Mouse (Mus musculus): Measurements from ENCODE around the gene Slco1c1. TPM values are rescaled to one million over a fixed set of nuclear protein-coding genes. Genes with fewer than 3 reads are reported as not detected.

Gene Slco1c1
- polyA plus RNA-seq, 2 experiments = 0.02 TPM; not detected in 1

GRCm38 (mm10) chr6:141558118-141558517 is 34.0 kb downstream of the Slco1c1 start:
- DNase-seq (ENCODE audit: low read depth in 3 of 3, low spot score in 3 of 3) = no peak
- Histone ChIP-seq H3K4me3 (ENCODE audit: insufficient read depth in 1 of 2, low read depth in 2 of 2, low read length in 2 of 2) (no peak overlapping the region), H3K27ac (no peak overlapping the region), H3K4me1 (replicated peaks; ENCODE audit: control insufficient read depth in 2 of 2, insufficient read depth in 2 of 2, low read length in 1 of 2) (no peaks in the 10 kb centered on the region), H3K9ac (replicated peaks) (no peak overlapping the region), H3K36me3 (replicated peaks; ENCODE audit: control insufficient read depth, insufficient read depth, low read depth) (no peaks in the 10 kb centered on the region), H3K9me3 (ENCODE audit: control insufficient read depth, low read length) (no peaks in the 10 kb centered on the region), H3K4me2 (ENCODE audit: low read depth) (no peak overlapping the region), H3K27me3 (ENCODE audit: control insufficient read depth, insufficient read depth, low read length) (no peaks in the 10 kb centered on the region)
- TF ChIP-seq EP300 (IDR thresholded peaks at IDR 0.05; ENCODE audit: low read depth) (no peak), CTCF (IDR thresholded peaks at IDR 0.05; ENCODE audit: low read depth) (no peak)
- whole genome bisulfite sequencing (ENCODE audit: insufficient replicate concordance) = 77% methylated on average over 1 of the region's 1 CpGs
- no peak for ATAC-seq (ENCODE audit: insufficient read depth)

- no peak for TF ChIP-seq CTCF (IDR thresholded peaks at IDR 0.05; ENCODE audit: low read depth)
- TF ChIP-seq EP300 (IDR thresholded peaks at IDR 0.05; ENCODE audit: low read depth) = no peak
- WGBS (ENCODE audit: insufficient replicate concordance) = 50% methylated on average over 2 of the region's 2 CpGs
Observed at GRCm38 (mm10) chr6:141567366-141567765, 43.2 kb downstream of the Slco1c1 start.

GRCm38 (mm10) chr6:141567852-141568558 is 43.8 kb downstream of the Slco1c1 start:
- Histone ChIP-seq H3K4me2 (ENCODE audit: low read depth) (no peak overlapping the region), H3K27me3 (ENCODE audit: control insufficient read depth, insufficient read depth, low read length) (no peaks in the 10 kb centered on the region), H3K9me3 (ENCODE audit: control insufficient read depth, low read length) (no peaks in the 10 kb centered on the region), H3K9ac (replicated peaks) (no peak overlapping the region), H3K4me1 (replicated peaks; ENCODE audit: control insufficient read depth in 2 of 2, insufficient read depth in 2 of 2, low read length in 1 of 2) (no peaks in the 10 kb centered on the region), H3K4me3 (ENCODE audit: insufficient read depth in 1 of 2, low read depth in 2 of 2, low read length in 2 of 2) (no peak overlapping the region), H3K36me3 (replicated peaks; ENCODE audit: control insufficient read depth, insufficient read depth, low read depth) (no peaks in the 10 kb centered on the region), H3K27ac (no peak overlapping the region)
- ATAC-seq (ENCODE audit: insufficient read depth) = no peak
- TF ChIP-seq CTCF (IDR thresholded peaks at IDR 0.05; ENCODE audit: low read depth) (no peak), EP300 (IDR thresholded peaks at IDR 0.05; ENCODE audit: low read depth) (no peak)
- no peak for DNase-seq (ENCODE audit: low read depth in 3 of 3, low spot score in 3 of 3)
- WGBS (ENCODE audit: insufficient replicate concordance) = 66% methylated on average over 10 of the region's 10 CpGs

More at GRCm38 (mm10) chr6:141567366-141567765, 43.2 kb downstream of the Slco1c1 start:
- Histone ChIP-seq H3K9ac (replicated peaks) (no peak overlapping the region), H3K27ac (no peak overlapping the region), H3K36me3 (replicated peaks; ENCODE audit: control insufficient read depth, insufficient read depth, low read depth) (no peaks in the 10 kb centered on the region), H3K27me3 (ENCODE audit: control insufficient read depth, insufficient read depth, low read length) (no peaks in the 10 kb centered on the region), H3K4me2 (ENCODE audit: low read depth) (no peak overlapping the region), H3K4me1 (replicated peaks; ENCODE audit: control insufficient read depth in 2 of 2, insufficient read depth in 2 of 2, low read length in 1 of 2) (no peaks in the 10 kb centered on the region), H3K4me3 (ENCODE audit: insufficient read depth in 1 of 2, low read depth in 2 of 2, low read length in 2 of 2) (no peak overlapping the region), H3K9me3 (ENCODE audit: control insufficient read depth, low read length) (no peaks in the 10 kb centered on the region)
- ATAC-seq (ENCODE audit: insufficient read depth) = no peak
- no peak for DNase-seq (ENCODE audit: low read depth in 3 of 3, low spot score in 3 of 3)

GRCm38 (mm10) chr6:141568559-141568946 is 44.4 kb downstream of the Slco1c1 start:
- no peaks in the 10 kb centered on the region for H3K27me3 ChIP-seq (ENCODE audit: control insufficient read depth, insufficient read depth, low read length)
- H3K4me1 ChIP-seq (replicated peaks; ENCODE audit: control insufficient read depth in 2 of 2, insufficient read depth in 2 of 2, low read length in 1 of 2) = no peaks in the 10 kb centered on the region
- no peak overlapping the region for H3K27ac ChIP-seq
- no peak overlapping the region for H3K9ac ChIP-seq (replicated peaks)
- DNase-seq (ENCODE audit: low read depth in 3 of 3, low spot score in 3 of 3) (no peak), ATAC-seq (ENCODE audit: insufficient read depth) (no peak)
- H3K4me3 ChIP-seq (ENCODE audit: insufficient read depth in 1 of 2, low read depth in 2 of 2, low read length in 2 of 2) = no peak overlapping the region
- H3K36me3 ChIP-seq (replicated peaks; ENCODE audit: control insufficient read depth, insufficient read depth, low read depth) = no peaks in the 10 kb centered on the region
- 45% methylated on average over 3 of the region's 3 CpGs for WGBS (ENCODE audit: insufficient replicate concordance)
- H3K4me2 ChIP-seq (ENCODE audit: low read depth) = no peak overlapping the region
- H3K9me3 ChIP-seq (ENCODE audit: control insufficient read depth, low read length) = no peaks in the 10 kb centered on the region
- TF ChIP-seq EP300 (IDR thresholded peaks at IDR 0.05; ENCODE audit: low read depth) = no peak
- TF ChIP-seq CTCF (IDR thresholded peaks at IDR 0.05; ENCODE audit: low read depth) = no peak

GRCm38 (mm10) chr6:141576646-141577200 is 52.6 kb downstream of the Slco1c1 start:
- WGBS (ENCODE audit: insufficient replicate concordance) = 29% methylated on average over 3 of the region's 3 CpGs
- no peak for TF ChIP-seq EP300 (IDR thresholded peaks at IDR 0.05; ENCODE audit: low read depth)
- no peak for TF ChIP-seq CTCF (IDR thresholded peaks at IDR 0.05; ENCODE audit: low read depth)

More at GRCm38 (mm10) chr6:141576646-141577200, 52.6 kb downstream of the Slco1c1 start:
- DNase-seq (ENCODE audit: low read depth in 3 of 3, low spot score in 3 of 3) (no peak), ATAC-seq (ENCODE audit: insufficient read depth) (no peak)
- Histone ChIP-seq H3K9ac (replicated peaks) (no peak overlapping the region), H3K9me3 (ENCODE audit: control insufficient read depth, low read length) (no peaks in the 10 kb centered on the region), H3K4me2 (ENCODE audit: low read depth) (no peak overlapping the region), H3K27ac (no peak overlapping the region), H3K4me1 (replicated peaks; ENCODE audit: control insufficient read depth in 2 of 2, insufficient read depth in 2 of 2, low read length in 1 of 2) (no peaks in the 10 kb centered on the region), H3K4me3 (ENCODE audit: insufficient read depth in 1 of 2, low read depth in 2 of 2, low read length in 2 of 2) (no peak overlapping the region), H3K27me3 (ENCODE audit: control insufficient read depth, insufficient read depth, low read length) (no peaks in the 10 kb centered on the region), H3K36me3 (replicated peaks; ENCODE audit: control insufficient read depth, insufficient read depth, low read depth) (no peaks in the 10 kb centered on the region)
